Mouse (Mus musculus): Measurements from ENCODE around the gene Haao.
A peak's percentile ranks its signal among the peaks of the same experiment; 100 is the strongest.

Gene Haao

DNA sequence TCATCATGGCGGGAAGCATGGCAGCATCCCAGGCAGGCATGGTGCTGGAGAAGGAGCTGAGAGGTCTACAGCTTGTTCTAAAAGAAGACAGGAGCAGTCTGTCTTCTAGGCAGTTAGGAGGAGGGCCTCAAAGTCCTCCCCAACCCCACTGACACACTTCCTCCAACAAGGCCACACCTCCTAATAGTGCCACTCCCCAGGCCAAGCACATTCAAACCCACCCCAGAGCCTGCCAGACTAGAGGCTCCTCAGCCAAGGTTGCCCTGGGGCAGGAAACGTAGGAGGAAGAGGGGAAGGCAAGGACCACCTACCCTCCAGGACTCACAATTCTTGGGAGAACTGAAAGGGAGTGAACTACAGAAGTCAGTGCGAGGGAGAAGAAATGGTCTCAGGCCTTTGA lies at the start of gene Haao:
TSS of gene Haao (minus strand) at position 149 of the 400 bp plus-strand sequence.
- DNase-seq (ENCODE audit: low read depth), result peak; percentile 75

DNA sequence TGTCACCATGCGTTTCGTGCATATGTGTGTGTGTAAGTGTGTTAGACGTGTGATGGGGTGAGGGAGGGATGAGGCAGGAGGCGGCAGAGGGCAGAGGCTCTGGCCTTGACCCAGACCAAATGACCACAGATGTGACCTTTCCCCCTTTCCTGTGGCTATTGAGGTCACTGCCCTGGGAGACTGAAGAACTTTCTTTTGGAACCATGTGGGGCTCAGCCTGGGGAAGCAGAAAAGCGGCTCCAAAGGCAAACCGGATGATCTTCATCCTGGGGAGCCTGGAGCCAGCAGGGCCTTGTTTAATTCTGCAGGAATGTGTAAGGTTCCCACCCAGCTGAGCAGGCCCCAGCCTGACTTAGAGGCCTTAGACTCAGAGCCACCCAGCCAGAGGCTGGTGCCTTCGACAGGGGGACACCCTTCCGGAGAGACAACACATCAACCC lies 49.6 kb upstream of the Haao start:
- DNase-seq (ENCODE audit: low read depth), result no peak

DNA sequence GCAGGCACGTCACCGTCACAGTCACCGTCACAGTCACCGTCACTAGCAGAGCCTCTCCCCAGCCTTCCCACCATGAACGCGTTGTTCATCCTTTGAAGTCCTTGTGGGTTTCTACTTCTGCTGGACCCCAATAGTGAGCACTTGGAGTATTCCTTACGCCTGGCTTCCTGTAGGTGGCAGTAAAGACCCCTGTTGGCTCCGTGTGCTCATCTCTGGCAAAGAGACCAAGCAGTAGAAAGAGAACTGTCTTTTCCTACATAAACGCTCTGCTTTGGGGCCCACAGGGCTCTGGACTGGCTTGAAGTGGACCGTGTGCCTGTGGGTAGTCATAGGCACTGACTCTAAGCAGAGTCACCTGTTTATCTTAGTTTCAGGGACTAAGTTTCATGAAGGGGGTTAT lies 49.0 kb upstream of the Haao start:
- peak; percentile 61 for DNase-seq (ENCODE audit: low read depth)

GRCm38 (mm10) chr17:83895321-83895770 lies 47.6 kb upstream of the Haao start:
- DNase-seq (ENCODE audit: low read depth), result no peak

DNA sequence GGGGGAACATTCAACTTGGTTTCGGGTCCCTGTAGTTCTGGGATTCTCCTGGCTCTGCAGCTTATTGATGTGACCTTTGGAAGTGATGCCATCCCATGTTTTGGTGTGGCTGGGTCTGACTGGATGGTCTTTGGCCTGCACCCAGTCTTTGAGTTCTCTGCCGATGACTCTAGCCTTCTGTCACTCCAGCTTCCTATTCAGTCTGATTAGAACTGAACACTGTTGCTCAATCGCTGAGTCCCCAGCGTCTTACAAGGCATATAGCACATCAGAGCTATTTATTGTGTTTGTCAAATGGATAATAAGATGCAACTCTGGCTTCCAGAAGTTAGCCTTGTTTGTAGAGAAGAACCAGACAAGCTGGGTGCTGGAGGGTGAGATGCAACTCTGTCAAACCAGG lies 45.4 kb upstream of the Haao start:
- DNase-seq (ENCODE audit: low read depth), result no peak

DNA sequence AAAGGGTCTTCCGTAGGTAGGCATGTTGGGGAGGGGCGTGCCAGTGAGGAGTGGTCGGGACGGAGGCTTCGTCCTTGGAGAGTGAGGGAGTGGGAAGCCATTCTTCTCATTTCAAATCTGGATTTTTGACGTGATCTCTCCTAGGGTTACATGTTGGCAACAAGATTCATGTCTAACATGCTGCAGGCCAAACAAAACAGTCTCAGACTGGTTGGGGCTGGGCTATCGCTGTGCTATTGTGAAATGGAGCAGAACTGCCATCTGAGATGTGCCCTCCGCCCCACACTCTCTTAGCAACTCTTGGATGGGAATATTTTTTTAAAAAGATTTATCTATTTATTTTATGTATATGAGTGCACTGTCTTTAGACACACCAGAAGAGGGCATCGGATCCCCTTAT lies 44.1 kb upstream of the Haao start:
- no peak for DNase-seq (ENCODE audit: low read depth)

DNA sequence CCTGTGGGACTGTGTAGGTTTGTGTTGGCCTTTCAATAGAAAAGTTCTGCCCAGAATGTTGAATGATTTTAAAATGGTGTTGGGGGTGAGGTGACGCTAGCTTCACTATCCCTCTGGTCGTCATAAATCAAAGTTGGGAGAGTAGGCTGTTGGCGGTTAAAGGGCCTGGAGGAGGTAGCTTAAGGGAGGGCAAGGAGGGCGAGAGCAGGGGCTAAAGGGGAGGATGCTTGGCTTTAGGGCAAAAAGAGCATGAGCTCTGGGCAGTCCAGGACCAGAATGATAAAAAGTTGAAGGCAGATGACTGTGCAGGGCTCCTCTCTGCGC lies 42.6 kb upstream of the Haao start:
- DNase-seq (ENCODE audit: low read depth), result no peak

GRCm38 (mm10) chr17:83889691-83890372 lies 42.1 kb upstream of the Haao start:
- DNase-seq (ENCODE audit: low read depth), result no peak

DNA sequence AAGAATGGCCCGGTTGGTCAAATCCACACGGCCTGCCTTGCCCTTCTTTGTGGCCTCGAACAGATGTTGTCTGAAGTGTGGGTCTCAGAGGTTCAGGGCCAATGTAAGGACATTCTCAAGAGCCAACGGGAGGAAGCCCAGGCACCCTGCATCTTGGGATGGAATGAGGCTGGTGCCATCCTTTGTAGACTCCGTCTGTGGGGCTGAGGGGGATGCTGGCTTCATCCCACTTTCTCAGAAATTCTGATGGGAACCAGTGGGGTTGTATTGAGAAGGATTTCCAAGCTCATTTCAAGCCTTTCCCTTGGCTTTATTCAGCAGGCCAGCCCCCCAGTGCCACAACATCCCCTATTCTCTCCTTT lies 41.5 kb upstream of the Haao start:
- no peak for DNase-seq (ENCODE audit: low read depth)

- no peak for DNase-seq (ENCODE audit: low read depth)
Measured at GRCm38 (mm10) chr17:83887241-83887640, 39.5 kb upstream of the Haao start.

DNA sequence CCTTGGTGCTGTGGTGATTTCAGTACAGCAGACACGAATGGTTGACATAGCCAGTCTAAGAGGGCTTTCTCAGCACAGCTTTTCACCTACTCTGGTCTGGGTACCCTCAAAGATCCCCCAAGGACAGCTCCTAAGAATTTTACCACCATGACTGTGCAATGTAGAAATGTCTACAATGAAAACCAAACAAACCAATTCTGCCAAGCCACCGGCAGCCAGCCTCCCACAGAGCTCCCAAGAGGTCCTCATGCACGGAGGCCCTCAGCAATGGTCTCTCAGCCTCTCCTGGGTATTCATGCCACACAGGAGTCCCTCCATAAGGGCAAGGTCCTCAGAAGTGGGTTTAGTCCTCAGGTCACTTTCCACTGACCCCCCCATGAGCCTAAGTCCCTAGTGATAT lies 38.6 kb upstream of the Haao start:
- DNase-seq (ENCODE audit: low read depth), result no peak

DNA sequence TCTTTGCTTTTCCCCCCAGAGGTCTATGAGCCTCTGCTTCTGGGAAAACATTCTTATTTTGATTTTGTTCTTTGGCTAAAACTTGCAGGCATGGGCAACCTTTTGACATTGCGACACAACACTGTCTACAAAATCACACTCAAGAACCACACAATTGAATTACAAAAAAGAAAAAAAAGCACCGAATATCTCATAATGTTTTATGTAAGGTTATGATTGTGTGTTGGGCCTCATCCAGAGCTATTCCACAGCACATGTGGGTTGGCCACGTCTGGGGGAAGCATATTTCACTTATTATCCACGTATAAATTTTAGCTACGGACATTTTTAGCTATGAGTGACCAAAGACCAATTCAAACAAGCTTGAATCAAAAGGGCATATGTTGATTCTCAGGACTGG lies 38.0 kb upstream of the Haao start:
- DNase-seq (ENCODE audit: low read depth), result no peak

GRCm38 (mm10) chr17:83885021-83885582 lies 37.3 kb upstream of the Haao start:
- DNase-seq (ENCODE audit: low read depth), result no peak

DNA sequence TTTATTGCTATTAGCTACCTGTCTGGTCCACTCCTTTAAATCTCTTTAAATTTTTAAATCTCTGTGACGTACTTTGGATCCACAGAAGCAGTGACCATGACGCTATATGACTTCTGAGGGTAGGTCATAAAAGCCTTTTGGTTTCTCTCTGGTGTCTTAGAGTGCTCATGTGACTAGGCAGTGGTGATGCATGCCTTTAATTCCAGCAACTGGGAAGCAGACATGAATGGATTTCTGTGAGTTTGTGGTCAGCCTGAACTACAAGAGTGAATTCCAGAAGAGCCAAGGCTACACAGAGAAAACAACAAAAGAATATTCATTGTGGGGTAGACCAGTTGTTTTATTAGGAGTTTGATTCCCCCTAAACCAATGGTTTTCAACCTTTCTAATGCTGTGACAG lies 35.0 kb upstream of the Haao start:
- DNase-seq (ENCODE audit: low read depth), result no peak

DNA sequence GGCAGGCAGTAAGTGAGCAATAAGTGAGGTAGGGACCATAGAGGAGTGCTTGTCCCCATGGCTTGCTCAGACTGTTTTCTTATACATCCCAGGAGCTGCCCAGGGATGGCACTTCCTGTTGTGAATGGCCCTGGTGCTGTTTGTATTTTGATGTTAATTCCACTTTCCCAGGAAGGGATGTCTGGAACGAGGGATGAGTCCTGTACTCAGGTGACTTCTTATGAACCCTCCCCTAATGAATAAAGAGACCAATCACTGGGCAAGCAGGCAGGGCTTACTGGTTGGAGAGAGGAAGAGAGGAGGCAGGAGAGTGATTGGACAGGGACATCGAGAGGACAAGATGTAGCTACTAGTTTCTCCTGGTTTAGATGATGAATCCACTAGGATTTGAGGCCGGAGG lies 33.3 kb upstream of the Haao start:
- no peak for DNase-seq (ENCODE audit: low read depth)

DNA sequence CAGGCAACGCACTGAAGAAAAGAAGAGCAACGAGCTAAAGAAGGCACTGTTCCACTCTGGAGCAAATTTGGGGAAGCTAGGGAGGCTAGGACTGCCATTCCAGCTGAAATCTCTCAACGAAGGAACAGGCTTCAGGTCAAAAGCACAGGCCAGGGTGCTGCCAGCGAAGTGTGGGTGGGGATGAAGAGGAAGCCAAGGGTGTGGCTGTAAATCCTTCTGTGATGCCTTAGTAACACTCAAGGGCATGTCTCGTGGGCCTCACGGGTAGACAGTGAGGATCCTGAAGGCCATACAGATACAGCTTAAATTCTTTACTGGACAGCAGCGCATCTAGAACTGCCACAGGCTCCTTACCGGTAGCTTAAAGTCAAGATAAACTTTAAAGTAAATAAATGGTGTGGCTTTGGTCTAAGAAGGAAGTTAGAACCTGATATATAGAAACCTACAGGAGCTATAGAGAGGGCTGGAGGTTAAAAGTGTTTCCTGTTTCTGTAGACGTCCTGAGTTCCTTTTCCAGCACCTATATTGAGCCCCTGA lies 32.5 kb upstream of the Haao start:
- peak; percentile 56 for DNase-seq (ENCODE audit: low read depth)

DNA sequence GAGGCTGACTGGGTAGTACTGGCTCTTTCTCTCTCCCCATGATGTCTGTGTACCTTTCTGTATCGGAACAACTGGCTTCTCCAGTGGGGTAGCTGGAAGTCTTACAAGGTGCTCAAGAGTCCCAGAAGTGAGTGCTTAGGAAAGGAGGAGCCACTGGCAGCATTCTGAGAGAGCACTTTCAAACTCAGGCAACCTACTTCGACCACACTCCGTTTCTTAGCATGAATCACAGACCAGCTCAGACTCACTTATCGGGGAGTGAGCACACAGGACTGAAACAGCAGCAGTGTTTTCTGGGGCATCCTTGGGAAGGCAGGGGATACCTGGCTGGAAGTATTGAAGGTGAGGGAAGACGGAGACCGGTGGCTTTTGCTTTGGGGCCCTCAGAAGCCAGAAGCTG lies 31.9 kb upstream of the Haao start:
- peak; percentile 52 for DNase-seq (ENCODE audit: low read depth)

DNA sequence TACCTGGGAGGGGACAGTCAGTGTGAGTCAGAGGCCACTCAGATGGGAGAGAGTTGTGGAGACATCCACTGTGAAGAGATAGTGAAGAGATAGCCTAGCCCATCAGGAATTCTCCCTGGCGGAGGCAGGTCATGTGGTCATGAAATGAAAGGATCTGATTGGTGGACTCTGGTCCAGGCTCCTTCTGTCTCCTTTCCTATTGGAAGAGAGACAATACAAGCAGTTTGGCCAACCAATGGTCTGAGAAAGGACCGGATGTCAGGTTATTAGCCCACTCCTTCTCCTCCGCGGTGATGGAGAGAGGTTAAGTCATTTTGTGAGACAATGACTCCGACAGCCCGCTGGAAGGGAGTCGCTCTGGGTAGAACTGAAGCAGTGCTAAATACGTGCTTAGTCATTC lies 26.8 kb upstream of the Haao start:
- DNase-seq (ENCODE audit: low read depth), result no peak

GRCm38 (mm10) chr17:83873363-83874141 lies 25.8 kb upstream of the Haao start:
- no peak for DNase-seq (ENCODE audit: low read depth)

- peak; percentile 82 for DNase-seq (ENCODE audit: low read depth)
Measured at GRCm38 (mm10) chr17:83872806-83873348, 25.1 kb upstream of the Haao start.

DNA sequence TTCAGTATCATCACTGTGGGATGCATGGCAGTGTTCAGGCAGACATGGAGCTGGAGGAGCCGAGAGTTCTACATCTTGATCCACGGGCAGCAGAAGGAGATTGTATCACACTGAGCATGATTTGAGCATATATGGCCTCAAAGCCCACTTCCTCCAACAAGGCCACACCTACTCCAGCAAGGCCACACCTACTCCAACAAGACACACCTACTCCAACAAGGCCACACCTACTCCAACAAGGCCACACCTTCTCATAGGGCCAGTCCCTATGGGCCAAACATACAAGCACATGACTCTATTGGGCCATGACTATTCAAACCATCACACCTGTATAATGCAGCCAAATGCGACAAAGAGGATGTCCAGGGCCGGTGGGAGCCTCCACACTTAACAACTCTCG lies 23.6 kb upstream of the Haao start:
- DNase-seq (ENCODE audit: low read depth), result peak; percentile 28

- no peak for DNase-seq (ENCODE audit: low read depth)
Measured at GRCm38 (mm10) chr17:83870385-83870784, 22.6 kb upstream of the Haao start.

DNA sequence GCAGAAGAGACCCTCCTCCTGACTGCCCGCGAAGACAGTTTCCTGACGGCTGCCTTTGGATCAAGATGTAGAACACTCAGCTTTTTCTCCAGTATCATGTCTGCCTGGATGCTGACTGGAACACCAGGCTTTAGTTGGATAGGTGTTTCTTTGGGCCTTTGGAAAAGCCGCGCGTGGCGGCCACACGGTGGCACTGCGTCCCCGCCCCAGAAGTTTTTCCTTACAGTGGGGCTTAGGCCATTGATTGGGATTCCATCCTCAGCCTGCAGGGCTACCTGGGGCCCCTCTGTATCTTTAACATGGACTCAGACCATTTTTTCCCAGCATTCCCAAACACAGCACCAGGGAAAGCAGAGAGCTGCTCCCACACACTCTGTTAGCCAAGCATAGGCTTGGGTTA lies 18.8 kb upstream of the Haao start:
- no peak for DNase-seq (ENCODE audit: low read depth)
